Mouse (Mus musculus) thymus, adult 2 months (tissue): ENCODE results near the gene Dock11.

Source experiments
- CTCF ChIP-seq: fragments of 200-500 bp; IDR thresholded peaks from 2 replicates; pipeline ENCODE4 v1.5.1; 2012; ENCODE audit warnings: mild to moderate bottlenecking, control low read depth, low read length, moderate library complexity, borderline replicate concordance; ENCODE audit not compliant: control insufficient read depth, poor library complexity, insufficient read depth; ENCODE audit errors: extremely low read depth
- POLR2A ChIP-seq: fragments of 200-500 bp; IDR thresholded peaks from 2 replicates; pipeline ENCODE4 v1.6.1; 2012; ENCODE audit warnings: mild to moderate bottlenecking, low read length, control low read depth, moderate library complexity; ENCODE audit not compliant: control insufficient read depth, poor library complexity, insufficient read depth; ENCODE audit errors: extremely low read depth

GRCm38 (mm10) chrX:35930094-35930933 is 41.7 kb downstream of the Dock11 start:
- TF ChIP-seq POLR2A (no peak), CTCF (no peak)
